Mouse (Mus musculus) mouse embryonic stem cell (cell line): Measurements from ENCODE around the gene Mfsd12.

Source experiments
- in situ Hi-C, 2 experiments: fragments of 300-500 bp; cut with MboI; formaldehyde crosslinking; loops; 1 replicate in 1 of 2; 3 replicates in 1 of 2; pipeline ENCODE4 v1.14.3; 2019 to 2020; ENCODE audit warnings: low sequenced_read_pairs in 2 of 2, low pct_unique_long_range_greater_than_20kb in 1 of 2, mixed read lengths in 1 of 2; ENCODE audit not compliant: unreplicated experiment in 1 of 2

Mfsd12 gene

DNA sequence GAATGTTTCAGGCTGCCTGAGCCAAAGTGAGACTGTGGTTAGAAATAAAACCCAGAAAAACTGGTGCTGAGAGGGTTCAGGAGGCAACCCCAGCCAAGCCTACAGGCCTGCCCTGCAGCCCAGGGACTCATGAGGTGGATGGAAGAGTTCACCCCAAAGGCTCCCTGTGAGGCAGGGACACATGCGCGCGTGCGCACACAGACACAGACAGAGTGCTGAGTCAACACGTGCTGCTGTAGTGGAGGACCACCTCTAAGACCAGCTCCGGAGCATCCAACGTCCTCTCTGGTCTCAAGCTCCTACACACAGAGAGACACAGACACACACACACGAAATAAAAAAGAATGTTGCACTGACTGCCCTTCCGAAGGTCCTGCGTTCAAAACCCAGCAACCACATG lies 18.0 kb downstream of the Mfsd12 start:
- in situ Hi-C loops: no loop called here

DNA sequence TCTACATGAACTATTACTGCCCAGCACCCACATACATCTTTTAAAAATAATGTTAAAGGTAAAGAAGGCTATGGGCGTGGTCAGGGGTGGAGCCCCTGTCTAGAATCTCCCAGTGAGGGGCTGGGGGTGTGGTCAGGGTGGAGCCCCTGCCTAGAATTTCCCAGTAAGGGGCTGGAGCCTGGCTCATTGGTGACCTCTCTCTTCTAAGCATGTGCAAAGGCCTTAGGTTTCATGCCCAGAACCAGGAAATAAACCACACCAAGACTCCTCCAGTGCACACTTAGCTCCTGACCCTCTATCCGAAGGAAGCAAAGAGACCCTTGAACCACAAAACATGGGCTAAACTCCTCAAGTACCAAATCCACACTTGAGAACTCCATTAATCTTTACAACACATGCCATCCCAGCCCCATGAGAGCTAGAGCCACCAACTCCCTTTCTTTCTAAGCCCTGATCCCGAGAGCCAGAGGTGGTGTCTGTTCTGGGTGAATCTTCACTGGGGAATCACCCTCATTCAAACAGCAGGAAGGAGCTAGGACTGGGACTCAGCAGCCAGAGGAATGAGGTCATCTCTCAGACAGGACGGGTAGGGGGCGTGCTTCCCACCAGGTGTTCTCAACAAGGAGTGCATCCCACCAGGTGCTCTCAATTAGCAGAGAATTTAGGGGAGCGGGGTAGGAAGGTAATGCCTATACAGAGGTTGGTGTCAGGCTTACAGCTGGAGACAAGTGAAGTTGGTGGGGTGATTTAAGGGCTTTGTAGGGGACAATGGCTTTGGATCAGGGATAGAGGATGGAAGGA lies 19.5 kb downstream of the Mfsd12 start:
- in situ Hi-C loops: no loop called here

DNA sequence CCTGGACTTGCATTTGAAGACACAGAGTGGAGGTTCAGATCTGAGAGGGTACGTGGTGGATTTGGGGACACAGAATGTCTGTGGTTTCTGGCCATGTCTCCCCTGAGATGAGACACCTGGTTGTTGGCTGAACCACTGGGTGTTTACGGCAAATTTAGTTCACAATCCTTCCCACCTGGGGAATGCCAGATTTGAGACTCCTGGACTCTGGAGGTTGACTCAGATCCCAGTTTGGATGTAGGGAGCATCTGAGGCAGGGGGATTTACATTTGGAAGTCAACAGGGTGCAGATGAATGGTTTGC lies 20.0 kb downstream of the Mfsd12 start:
- in situ Hi-C loops: no loop called here

DNA sequence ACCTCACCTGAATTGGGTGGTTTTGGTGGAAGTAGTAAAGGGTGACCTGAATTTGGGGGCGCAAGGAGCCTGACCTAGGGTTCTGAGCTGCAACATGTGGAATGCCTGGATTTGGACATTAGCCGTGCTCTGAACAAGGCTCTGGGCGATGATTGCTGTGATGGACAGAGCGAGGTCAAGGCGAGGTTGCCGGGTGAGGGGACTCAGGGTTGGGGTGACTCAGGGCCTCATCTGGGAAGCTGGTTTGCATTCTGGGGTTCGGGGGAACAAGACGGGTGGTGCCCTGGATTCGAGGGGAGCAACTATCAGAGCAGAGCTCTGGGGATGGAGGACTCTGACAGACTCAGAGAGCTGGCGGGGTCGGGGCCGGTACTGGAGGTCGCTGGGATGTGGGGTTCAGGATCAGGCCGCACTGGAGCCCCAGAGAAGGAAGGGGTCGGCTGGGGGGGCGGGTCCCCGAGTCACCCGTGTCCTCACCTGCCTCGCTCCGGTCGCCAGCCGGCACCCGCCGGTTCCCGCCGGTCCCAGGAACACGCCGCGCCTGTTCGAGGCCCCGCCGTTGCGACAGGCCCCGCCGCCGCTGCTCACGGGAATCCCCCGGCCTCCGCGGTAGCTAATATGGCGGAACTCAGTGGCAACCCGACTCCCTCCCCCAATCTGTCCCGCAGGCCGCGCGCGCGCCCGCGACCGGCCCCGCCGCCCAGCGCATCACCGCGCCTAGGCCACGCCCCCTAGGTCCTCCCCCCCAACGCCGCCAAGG lies 20.7 kb downstream of the Mfsd12 start, which contains the start of gene Fzr1:
Gene Fzr1 (minus strand): TSS at position 724 of the 760 bp plus-strand sequence.
- in situ Hi-C loops: no loop called here

DNA sequence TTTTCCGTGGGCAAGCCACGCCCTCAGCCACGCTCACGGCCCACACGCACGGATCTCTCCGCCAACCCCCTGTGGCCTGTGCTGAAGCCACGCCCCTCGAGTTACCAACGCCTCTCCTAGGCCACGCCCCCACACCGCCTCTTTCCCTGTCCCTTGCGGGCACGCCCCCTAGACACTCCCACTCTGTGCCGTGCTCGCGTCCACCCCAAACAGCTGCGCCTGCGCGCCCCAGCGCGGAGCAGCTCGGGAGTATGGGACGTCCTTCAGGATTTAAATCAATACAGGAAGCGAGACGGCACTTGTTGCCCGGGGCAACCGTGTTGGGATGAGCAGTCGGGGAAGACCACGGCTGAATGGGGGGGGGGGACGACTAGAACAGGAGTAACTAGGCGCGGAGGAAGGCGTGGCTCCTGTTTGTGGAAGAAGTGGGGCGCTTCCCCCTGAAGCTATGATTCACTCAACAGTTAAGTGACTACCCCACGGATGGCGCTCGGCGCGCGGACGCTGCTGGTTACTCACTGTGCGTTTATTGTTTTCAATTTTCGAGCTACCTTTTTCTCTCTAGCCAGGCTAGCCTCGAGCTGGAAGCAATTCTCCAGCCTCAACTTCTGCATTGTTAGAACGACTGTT lies 21.4 kb downstream of the Mfsd12 start:
- in situ Hi-C loops: no loop called here

DNA sequence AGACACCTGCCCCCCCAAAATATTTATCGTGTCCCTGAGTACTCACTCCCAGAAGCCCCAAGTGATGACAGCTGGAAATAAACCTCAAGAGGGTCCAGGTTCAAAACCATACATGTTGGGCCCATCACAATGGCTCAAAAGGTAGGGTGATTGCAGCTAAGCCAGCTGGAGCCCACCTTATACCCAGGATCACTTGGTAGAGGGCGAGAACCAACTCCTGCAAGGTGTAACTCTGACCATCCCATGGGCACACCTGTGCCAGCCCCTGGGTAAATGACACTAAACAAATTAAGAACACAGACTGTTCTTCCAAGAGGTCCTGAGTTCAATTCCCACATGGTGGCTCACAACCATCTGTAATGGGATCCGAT lies 21.9 kb downstream of the Mfsd12 start:
- in situ Hi-C loops: no loop called here

DNA sequence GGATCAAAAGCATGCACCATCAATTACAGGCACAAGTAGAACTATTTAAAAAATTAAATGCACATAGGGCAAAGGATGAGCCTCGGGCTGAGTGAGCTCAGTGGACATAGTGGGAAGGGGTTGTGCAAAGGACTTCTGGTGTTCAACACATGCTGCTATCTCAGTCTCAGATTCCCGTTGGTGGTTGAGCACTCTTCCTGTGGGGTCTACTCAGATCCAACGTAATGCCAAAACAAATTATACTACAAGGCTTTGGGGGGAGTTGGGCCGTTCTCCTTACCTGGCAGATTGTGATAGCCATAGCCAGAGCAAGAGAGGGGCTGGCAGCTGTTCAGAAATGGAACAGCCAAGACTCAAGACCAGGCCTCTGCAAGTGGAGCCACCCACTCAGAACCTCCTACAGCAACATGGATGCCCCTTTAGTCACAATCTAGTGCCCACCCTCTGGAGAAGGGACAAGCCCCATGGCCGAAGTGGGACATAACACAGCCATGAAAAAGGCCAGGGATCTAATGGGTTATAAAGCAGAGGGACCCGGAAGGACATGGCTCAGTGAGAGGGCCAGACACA lies 22.6 kb downstream of the Mfsd12 start:
- in situ Hi-C loops: no loop called here

DNA sequence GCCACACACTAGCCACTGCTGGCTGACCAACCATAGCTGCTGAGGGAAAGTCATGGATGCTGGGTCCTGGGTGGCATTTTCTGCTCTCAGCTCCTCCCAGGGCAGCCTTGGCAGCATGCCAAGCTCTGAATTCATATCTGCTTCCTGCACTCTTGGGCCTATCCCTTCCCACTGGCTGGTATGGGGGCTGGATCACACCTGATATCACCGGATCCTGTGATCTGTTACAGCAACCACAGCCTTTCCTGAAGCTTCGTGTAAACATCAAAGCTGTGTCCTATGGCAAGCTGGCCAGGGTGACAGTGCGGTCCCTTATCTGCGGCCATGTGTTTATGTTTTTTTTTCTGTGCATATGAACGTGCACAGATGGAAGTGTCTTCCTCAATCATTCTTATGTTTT lies 24.7 kb downstream of the Mfsd12 start:
- in situ Hi-C loops: no loop called here

DNA sequence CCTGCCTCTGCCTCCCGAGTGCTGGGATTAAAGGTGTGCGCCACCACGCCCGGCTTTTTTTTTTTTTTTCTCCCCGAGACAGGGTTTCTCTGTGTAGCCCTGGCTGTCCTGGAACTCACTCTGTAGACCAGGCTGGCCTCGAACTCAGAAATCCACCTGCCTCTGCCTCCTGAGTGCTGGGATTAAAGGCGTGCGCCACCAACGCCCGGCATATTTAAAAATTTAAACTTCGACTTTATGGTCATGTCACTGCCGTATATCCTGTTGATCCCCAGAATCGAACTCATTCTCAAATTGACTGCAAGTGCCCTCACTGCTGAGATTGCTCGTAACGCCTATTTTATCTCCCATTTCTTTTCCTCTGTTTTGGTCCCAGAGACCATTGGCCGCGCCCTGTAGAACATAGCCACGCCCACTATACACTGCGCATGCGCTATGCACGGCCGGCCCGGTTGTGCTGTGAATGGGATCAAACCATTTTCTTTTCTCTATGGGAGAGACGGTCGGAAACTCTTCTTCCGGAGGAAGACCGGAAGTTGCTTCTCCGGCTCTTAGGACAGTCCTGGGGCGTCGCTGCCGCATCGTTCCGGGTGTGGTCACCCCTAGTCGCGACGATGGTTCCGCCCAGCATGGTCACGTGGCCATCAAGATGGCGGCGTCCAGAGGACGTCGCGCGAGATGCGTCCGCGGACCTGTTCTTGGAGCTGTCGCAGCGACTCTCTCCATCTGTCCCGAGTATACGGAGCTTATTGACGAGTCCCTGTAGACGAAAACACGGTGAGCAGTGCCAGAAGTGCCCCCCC lies 26.7 kb downstream of the Mfsd12 start, which contains the start of the genes Dohh and Gm48551:
Gene Dohh (plus strand): TSS at position 627 of the 803 bp plus-strand sequence.
Gene Gm48551 (plus strand): TSS at position 665 of the 803 bp plus-strand sequence.
- in situ Hi-C loops: no loop called here

DNA sequence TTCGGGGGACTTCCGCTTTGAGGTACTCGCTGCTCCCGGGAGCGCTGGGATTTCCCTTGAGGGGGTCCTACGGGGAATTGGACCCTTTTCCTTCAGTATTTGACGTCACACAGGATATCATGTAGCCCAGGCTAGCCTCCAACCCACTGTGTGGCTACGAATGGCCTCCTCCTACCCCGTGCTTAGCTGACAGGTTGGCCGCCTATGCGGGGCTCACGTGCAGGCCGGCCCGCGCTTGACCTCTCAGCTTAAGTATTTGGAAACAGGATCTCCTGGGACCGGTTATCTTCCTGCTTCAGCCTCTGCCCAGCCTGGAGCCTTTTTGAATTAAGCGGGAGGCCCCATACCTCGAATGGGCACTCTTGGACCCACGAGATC lies 27.3 kb downstream of the Mfsd12 start:
- in situ Hi-C loops: no loop called here

DNA sequence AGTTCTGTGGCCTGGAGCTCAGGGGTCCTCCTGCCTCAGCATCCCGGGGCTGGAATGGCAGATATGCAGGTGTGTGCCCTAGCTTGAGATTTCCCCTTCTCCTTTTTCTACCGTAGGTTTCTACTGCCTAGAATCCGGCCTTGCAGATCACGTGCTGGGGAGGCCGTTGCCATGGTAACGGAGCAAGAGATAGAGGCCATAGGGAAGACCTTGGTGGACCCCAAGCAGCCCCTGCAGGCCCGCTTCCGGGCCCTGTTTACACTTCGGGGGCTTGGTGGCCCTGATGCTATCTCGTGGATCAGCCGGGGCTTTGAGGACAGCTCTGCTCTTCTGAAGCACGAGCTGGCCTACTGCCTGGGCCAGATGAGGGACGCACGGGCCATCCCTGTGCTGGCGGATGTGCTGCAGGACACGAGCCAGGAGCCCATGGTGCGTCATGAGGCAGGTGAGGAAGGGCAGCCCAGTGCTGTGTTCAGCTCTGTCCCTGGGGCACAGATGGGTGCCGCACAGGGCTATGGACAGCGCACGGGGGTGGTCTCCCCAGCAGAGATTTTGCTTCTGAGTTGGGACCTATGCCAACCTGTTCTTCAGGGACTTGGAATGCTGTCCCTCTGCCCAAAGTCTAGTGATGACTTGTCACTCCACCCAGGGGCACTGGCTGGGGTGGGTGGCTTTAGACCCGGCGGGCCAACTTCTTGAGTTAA lies 28.5 kb downstream of the Mfsd12 start:
- in situ Hi-C loops: no loop called here

DNA sequence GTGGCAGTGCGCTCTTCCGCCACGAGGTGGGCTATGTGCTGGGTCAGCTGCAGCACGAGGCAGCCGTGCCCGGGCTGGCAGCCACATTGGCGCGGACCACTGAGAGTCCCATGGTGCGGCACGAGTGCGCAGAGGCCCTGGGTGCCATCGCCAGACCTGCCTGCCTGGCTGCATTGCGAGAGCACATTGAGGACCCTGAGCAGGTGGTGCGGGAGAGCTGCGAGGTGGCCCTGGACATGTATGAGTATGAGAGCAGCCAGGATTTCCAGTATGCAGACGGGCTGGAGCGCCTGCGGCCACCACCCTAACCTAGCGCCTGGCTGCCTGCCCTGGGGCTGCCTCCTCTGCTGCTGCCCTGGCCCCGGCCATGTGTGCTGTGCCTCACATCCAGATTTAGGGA lies 30.4 kb downstream of the Mfsd12 start:
- in situ Hi-C loops: no loop called here

DNA sequence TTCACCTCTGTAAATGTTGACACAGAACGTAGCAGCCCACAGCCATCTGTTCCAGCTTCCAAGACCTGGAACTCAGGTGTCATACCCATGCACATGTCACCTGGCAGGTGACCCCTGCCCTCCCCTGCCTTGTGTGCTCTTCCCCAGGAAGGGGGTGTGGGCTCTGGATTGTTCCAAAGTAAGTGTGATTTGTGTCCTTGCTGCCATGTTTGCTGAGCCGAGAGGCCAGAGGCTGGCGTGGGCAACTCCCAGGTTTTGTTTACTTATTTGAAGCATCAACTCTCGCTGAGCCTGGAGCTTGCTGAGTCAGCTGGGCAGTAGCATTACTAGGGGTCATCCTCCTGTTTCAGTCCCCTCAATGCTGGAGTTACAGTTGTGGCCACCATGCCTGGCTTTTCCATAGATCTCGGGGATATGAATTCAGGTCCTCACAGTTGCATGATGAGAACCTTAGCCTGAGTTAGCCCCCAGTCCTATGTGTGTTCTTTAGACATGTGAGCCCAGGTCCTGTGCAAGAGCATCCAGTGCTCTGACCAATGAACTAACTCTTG lies 31.3 kb downstream of the Mfsd12 start, which contains the start of gene Gm48552:
Gene Gm48552 (plus strand): TSS at position 501 of the 551 bp plus-strand sequence.
- in situ Hi-C loops: no loop called here

DNA sequence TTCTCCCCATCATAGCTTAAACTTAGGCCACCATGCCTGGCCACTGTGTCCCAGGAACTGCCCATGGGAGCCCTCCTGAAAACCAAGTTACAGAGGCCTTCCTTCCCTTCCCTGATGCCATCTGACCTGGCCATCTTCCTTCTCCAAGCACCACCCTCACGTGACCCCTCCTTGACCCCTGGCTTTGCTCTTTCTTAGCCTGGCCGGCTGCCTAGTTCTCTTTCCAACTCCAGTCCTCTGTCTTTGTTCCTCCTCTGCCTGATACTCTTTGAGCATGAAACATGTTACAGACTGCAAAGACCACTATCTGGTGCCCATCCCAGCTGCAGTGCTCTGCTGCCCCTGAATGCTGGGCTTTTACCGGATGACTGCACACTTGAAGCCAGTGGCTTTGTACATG lies 32.1 kb downstream of the Mfsd12 start:
- in situ Hi-C loops: no loop called here

DNA sequence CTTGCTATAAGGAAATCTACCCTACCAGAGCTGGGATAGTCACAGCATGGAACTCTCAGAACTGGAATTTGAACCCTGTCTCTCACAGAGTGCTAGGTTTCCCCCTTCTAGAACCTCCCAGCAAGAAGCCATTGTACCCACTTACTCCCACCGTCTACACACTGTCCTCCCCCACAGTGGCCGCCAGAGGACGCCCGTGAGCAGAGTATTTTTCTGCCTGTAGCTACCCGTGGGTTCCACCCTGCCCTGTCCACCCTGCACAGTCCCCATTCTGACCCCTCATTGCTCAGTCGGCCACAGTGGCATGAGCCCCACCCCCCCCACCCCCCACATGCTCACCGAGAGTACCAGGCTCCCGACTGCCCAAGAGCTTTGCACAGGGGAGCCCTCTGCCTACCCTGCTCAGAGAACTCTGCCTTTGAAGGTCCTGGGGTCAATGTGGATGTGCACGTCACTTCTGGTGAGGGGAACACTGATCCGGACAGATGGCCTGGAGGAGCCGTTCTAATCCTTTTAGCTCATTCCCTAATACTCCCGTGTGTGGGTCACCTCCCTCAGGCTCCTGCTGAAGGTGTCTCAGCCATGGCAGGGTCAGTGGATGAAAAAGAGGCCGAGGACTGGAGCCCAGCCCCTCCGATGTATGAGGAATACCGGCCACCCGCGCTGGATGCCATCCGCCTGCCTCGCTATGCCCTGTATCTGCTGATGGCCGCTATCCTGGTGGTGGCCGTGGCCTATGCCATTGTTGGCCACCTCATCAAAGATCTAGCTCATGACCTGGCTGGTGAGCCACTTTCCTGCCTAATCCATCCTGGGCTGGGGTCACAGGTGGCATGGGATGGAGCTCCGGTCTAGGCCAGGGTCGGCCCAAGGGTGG lies 32.7 kb downstream of the Mfsd12 start:
- in situ Hi-C loops: loop anchor here in 1 of 2 experiments (5.0 kb wide), 1 partner anchor 62 kb away; no protein-coding TSS in a partner anchor

DNA sequence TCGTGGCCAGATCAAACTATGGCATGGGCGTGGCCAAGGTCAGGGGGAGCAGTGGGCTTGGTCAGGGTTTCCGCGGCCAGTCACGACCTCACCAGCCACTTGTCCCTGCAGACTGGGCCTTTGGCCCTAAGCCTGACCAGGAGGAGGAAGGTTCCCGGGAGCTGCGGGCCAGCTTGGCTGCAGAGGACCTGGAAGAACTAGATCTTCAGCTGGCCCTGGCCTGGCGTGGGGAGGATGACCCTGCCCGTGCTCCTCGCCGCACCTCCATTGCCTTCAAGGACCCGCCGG lies 33.3 kb downstream of the Mfsd12 start:
- in situ Hi-C loops: loop anchor here in 1 of 2 experiments (5.0 kb wide), 1 partner anchor 62 kb away; no protein-coding TSS in a partner anchor

DNA sequence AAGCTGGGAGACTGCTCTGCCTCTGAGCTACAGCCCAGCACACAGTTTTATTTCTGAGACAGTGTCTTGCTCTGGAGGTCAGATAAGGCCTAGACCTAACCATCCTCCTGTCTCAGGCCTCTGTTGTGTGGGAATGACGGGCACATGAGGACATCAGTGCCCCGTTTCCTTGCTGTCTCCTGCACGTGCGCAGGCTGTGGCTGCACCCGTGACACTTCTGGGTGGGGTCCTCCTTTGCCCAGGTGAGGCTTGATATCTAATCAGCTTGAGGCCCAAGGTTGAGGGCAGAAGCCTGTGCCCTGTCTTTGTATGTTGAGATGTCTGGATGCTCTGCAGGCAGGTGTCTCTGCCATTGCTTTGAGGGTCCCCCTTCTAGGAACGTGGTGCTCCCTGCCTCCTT lies 35.0 kb downstream of the Mfsd12 start:
- in situ Hi-C loops: loop anchor here in 1 of 2 experiments (5.0 kb wide), 1 partner anchor 60 kb away; no protein-coding TSS in a partner anchor
